Mouse (Mus musculus) midbrain, embryonic 15.5 days (tissue): Measurements from ENCODE around the gene Cldn34b2. TPM values are rescaled to one million over a fixed set of nuclear protein-coding genes. Genes with fewer than 3 reads are reported as not detected.
"Not testable (repeated sequence)": the region's sequence is repeated elsewhere in the genome, so short reads cannot be mapped to it uniquely, and the experiment has no call there.

Source experiments
- ATAC-seq: fragments of 200-750 bp; cut with Nextera tagmentation; replicated peaks from 2 replicates; pipeline ENCODE4 v1.8.0; 2017; ENCODE audit warnings: moderate TSS enrichment
- H3K27ac ChIP-seq: fragments of 300-500 bp; sonication (generic); 2 replicates; pipeline ENCODE4 v1.5.1; 2015; ENCODE audit warnings: mild to moderate bottlenecking, inconsistent platforms
- H3K27me3 ChIP-seq: fragments of 300-500 bp; sonication (generic); replicated peaks from 2 replicates; pipeline ENCODE4 v1.6.1; 2015; ENCODE audit warnings: inconsistent platforms
- H3K36me3 ChIP-seq: fragments of 300-500 bp; sonication (generic); replicated peaks from 2 replicates; pipeline ENCODE4 v1.6.1; 2015; ENCODE audit warnings: inconsistent platforms
- H3K4me1 ChIP-seq: fragments of 300-500 bp; sonication (generic); 2 replicates; pipeline ENCODE4 v1.6.1; 2015; ENCODE audit warnings: inconsistent platforms
- H3K4me2 ChIP-seq: fragments of 300-500 bp; sonication (generic); 2 replicates; pipeline ENCODE4 v1.6.1; 2015; ENCODE audit warnings: inconsistent platforms, mild to moderate bottlenecking, moderate library complexity
- H3K4me3 ChIP-seq: fragments of 300-500 bp; sonication (generic); 2 replicates; pipeline ENCODE4 v1.5.1; 2015; ENCODE audit warnings: mild to moderate bottlenecking, inconsistent platforms
- H3K9ac ChIP-seq: fragments of 300-500 bp; sonication (generic); 2 replicates; pipeline ENCODE4 v1.6.1; 2015; ENCODE audit warnings: mild to moderate bottlenecking, inconsistent platforms
- H3K9me3 ChIP-seq: fragments of 300-500 bp; sonication (generic); 2 replicates; pipeline ENCODE4 v1.6.1; 2016; ENCODE audit warnings: inconsistent platforms
- WGBS: fragments of 180-500 bp; shearing (Covaris S2); methylation state at CpG from one replicate; pipeline ENCODE4 v1.1.7; 2015; ENCODE audit warnings: mixed read lengths; 5-methylcytosine and 5-hydroxymethylcytosine counted together
- polyA plus RNA-seq: library from polyadenylated mRNA; unstranded; fragments of >200 nt; fragmentation: Nextera tagmentation; extraction: Ambion mirVana; gene quantifications from 2 replicates; pipeline ENCODE4 v1.2.1, GENCODE M21; 2015

Cldn34b2 gene
- polyA plus RNA-seq, 1 experiment from 2014 or later, result not detected

DNA sequence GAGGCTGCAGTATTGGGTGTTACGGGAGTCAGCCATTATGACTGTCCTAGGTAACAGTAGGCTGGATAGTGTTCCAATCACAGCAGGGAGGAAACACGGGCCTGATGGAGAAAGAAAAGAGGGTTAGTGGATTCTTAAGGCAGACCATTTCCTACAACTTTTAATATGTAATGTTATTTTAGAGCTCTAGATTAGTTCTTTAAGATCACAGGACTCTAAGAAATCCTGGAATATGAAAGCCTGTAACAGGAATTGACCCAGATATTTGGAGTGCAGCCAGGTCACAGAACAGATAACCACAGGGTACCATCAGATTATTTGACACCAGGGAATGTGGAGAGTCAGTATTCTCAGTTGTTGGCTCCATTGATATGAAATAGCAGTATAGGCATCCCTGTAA lies 38.5 kb downstream of the Cldn34b2 start, which contains the start of gene Magea1:
Gene Magea1 (minus strand): TSS at position 101 of the 400 bp plus-strand sequence.
- not testable (repeated sequence) for H3K36me3 ChIP-seq, H3K9me3 ChIP-seq, H3K9ac ChIP-seq, ATAC-seq, H3K27ac ChIP-seq, H3K27me3 ChIP-seq, H3K4me1 ChIP-seq, H3K4me2 ChIP-seq, H3K4me3 ChIP-seq
- WGBS, result 100% methylated on average over 1 of the region's 2 CpGs

Other genes starting within 250 kb of the Cldn34b2 start
- gene Cldn34b1, start 238.1 kb downstream of the Cldn34b2 start, polyA plus RNA-seq, result not detected in 2 replicates
- not detected in 2 replicates for gene Magea6, start 192.4 kb downstream of the Cldn34b2 start, polyA plus RNA-seq
- gene Magea3, start 178.9 kb downstream of the Cldn34b2 start, polyA plus RNA-seq, result not detected in 2 replicates
- not detected in 2 replicates for gene Magea8, start 132.6 kb downstream of the Cldn34b2 start, polyA plus RNA-seq
- not detected in 2 replicates for gene Magea5, start 65.3 kb downstream of the Cldn34b2 start, polyA plus RNA-seq
- gene Magea1, start 38.6 kb downstream of the Cldn34b2 start, polyA plus RNA-seq, result not detected in 2 replicates
- gene Magea2, start 34.7 kb downstream of the Cldn34b2 start, polyA plus RNA-seq, result not detected in 2 replicates
- gene Sat1, start 88.0 kb upstream of the Cldn34b2 start, polyA plus RNA-seq, result 71.5 and 74.2 TPM in 2 replicates
- gene Acot9, start 134.0 kb upstream of the Cldn34b2 start, polyA plus RNA-seq, result 42.2 and 42.5 TPM in 2 replicates
- gene Prdx4, start 212.3 kb upstream of the Cldn34b2 start, polyA plus RNA-seq, result 81.6 and 81.8 TPM in 2 replicates